Mouse (Mus musculus) embryonic facial prominence, embryonic 11.5 days (tissue): ENCODE data around the gene Tk1. TPM values are rescaled to one million over a fixed set of nuclear protein-coding genes. Genes with fewer than 3 reads are reported as not detected.

Experiments
- ATAC-seq: fragments of 200-750 bp; cut with Nextera tagmentation; replicated peaks from 2 replicates; pipeline ENCODE4 v1.8.0; 2017; ENCODE audit warnings: low read depth; ENCODE audit not compliant: insufficient number of reproducible peaks, low FRiP score, low TSS enrichment
- DNase-seq: peaks from one replicate; pipeline ENCODE4 v3.0.0-alpha.2; 2015; ENCODE audit warnings: low spot score
- H3K27ac ChIP-seq: fragments of 300-500 bp; sonication (generic); replicated peaks from 2 replicates; pipeline ENCODE4 v1.5.1; 2014; ENCODE audit warnings: mild to moderate bottlenecking, low read depth, low read length, control low read depth
- H3K27me3 ChIP-seq: fragments of 300-500 bp; sonication (generic); 2 replicates; pipeline ENCODE4 v1.6.1; 2014; ENCODE audit warnings: mild to moderate bottlenecking, low read length, moderate library complexity, mixed read lengths; ENCODE audit not compliant: control insufficient read depth, insufficient read depth
- H3K36me3 ChIP-seq: fragments of 300-500 bp; sonication (generic); replicated peaks from 2 replicates; pipeline ENCODE4 v1.6.1; 2014; ENCODE audit warnings: low read depth, mild to moderate bottlenecking, low read length, moderate library complexity, mixed read lengths; ENCODE audit not compliant: control insufficient read depth, insufficient read depth
- H3K4me1 ChIP-seq: fragments of 300-500 bp; sonication (generic); 2 replicates; pipeline ENCODE4 v1.6.1; 2014; ENCODE audit warnings: low read length, mixed read lengths; ENCODE audit not compliant: control insufficient read depth, insufficient read depth
- H3K4me2 ChIP-seq: fragments of 300-500 bp; sonication (generic); 2 replicates; pipeline ENCODE4 v1.6.1; 2014; ENCODE audit warnings: low read depth, mild to moderate bottlenecking, control low read depth, low read length, moderate library complexity
- H3K4me3 ChIP-seq: fragments of 300-500 bp; sonication (generic); 2 replicates; pipeline ENCODE4 v1.5.1; 2014; ENCODE audit warnings: low read depth, low read length, control low read depth
- H3K9ac ChIP-seq: fragments of 300-500 bp; sonication (generic); replicated peaks from 2 replicates; pipeline ENCODE4 v1.6.1; 2014; ENCODE audit warnings: mild to moderate bottlenecking, control low read depth, low read length
- H3K9me3 ChIP-seq: fragments of 300-500 bp; sonication (generic); replicated peaks from 2 replicates; pipeline ENCODE4 v1.6.1; 2016; ENCODE audit warnings: mild to moderate bottlenecking, low read length, inconsistent platforms, mixed read lengths; ENCODE audit not compliant: control insufficient read depth
- WGBS: fragments of 180-500 bp; shearing (Covaris S2); extraction: QIAGEN DNeasy Blood & Tissue Kit; methylation state at CpG from one replicate; pipeline ENCODE4 v1.1.7; 2014; 5-methylcytosine and 5-hydroxymethylcytosine counted together
- polyA plus RNA-seq: library from polyadenylated mRNA; unstranded; fragments of >200 nt; fragmentation: Nextera tagmentation; extraction: Ambion mirVana; gene quantifications from 2 replicates; pipeline ENCODE4 v1.2.1, GENCODE M21; 2014

The Tk1 gene
- polyA plus RNA-seq, 1 experiment from 2014 or later = 127 TPM

DNA sequence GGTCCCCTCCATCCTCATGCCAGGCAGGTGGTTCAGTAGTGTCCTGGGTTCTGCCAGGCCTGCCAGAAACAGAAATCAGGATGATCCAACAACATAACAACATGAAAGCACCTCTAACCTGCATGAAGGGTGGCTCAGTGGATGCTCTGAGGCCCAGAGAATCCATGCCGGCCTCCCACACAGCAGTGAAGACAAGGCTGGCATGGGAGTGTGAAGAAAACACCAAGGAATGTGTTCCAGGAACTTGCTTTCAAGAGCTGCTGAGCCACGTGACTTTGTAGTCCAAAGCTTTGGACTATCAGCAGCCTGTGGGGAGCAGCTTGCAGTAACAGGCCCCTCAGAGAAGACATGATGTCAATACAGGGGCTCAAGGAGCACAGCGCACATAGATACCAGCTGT, 59.6 kb downstream of the Tk1 start:
- DNase-seq (no peak), ATAC-seq (no peak)
- Histone ChIP-seq H3K4me3 (no peak overlapping the region), H3K36me3 (no peaks in the 10 kb centered on the region; the same call in none of the 2 replicates), H3K27me3 (no peaks in the 10 kb centered on the region), H3K4me1 (no peaks in the 10 kb centered on the region), H3K27ac (no peak overlapping the region), H3K4me2 (no peak overlapping the region), H3K9me3 (no peaks in the 10 kb centered on the region), H3K9ac (no peak overlapping the region)
- 87% methylated on average over 3 of the region's 3 CpGs for whole genome bisulfite sequencing

Other genes starting within 250 kb of the Tk1 start
- gene Tnrc6c, start 171.8 kb downstream of the Tk1 start, polyA plus RNA-seq = 15.4 and 16.7 TPM in 2 replicates
- 0.39 and 0.70 TPM in 2 replicates for gene Tmc8, start 44.0 kb downstream of the Tk1 start, polyA plus RNA-seq
- gene Tmc6, start 43.9 kb downstream of the Tk1 start, polyA plus RNA-seq = 9.9 and 10.7 TPM in 2 replicates
- gene 6030468B19Rik, start 28.4 kb downstream of the Tk1 start, polyA plus RNA-seq = 0.27 and 0.67 TPM in 2 replicates
- 0.17 TPM in 1 of 2 replicates, not detected in the other for gene Gm20708, start 16.4 kb downstream of the Tk1 start, polyA plus RNA-seq
- gene Syngr2, start 16.4 kb downstream of the Tk1 start, polyA plus RNA-seq = 30.4 and 32.9 TPM in 2 replicates
- 3.3 and 4.3 TPM in 2 replicates for gene Afmid, start 168 bp downstream of the Tk1 start, polyA plus RNA-seq
- gene Birc5, start 23.2 kb upstream of the Tk1 start, polyA plus RNA-seq = 416 and 441 TPM in 2 replicates
- gene Tmem235, start 34.7 kb upstream of the Tk1 start, polyA plus RNA-seq = not detected in 2 replicates
- 1.9 and 2.1 TPM in 2 replicates for gene Tha1, start 47.4 kb upstream of the Tk1 start, polyA plus RNA-seq
- gene Socs3, start 144.0 kb upstream of the Tk1 start, polyA plus RNA-seq = 8.4 and 9.8 TPM in 2 replicates
- gene Pgs1, start 160.2 kb upstream of the Tk1 start, polyA plus RNA-seq = 33.7 and 34.7 TPM in 2 replicates